In genomic region chr8:111769764-111770428, GRCm38 (mm10) we compare ENCODE assay signal across 8 mouse cellular contexts. TPM values are rescaled to one million over a fixed set of nuclear protein-coding genes. Genes with fewer than 3 reads are reported as not detected.
A peak's percentile ranks its signal among the peaks of the same experiment; 100 is the strongest.
DNase-seq lines count a peak whose midpoint lies in the region; ATAC-seq and TF ChIP-seq lines count a peak whose summit lies in the region.

No protein-coding gene starts in this region.

- no peak for TF ChIP-seq POLR2A in embryonic fibroblast, embryonic 13.5 days (IDR thresholded peaks at IDR 0.05; ENCODE audit: low read depth, low read length)

- no peak overlapping the region for H3K4me3 ChIP-seq in intestine, embryonic 15.5 days (replicated peaks)
- H3K4me3 ChIP-seq in intestine, postnatal 0 days (ENCODE audit: low read depth, low read length) = no peak overlapping the region
- H3K4me3 ChIP-seq in embryonic fibroblast, embryonic 13.5 days (ENCODE audit: insufficient read depth, low read length) = no peak overlapping the region
- no peak overlapping the region for H3K4me3 ChIP-seq in heart, embryonic 15.5 days
- H3K4me3 ChIP-seq in liver, embryonic 12.5 days = no peak overlapping the region

- WGBS in intestine, embryonic 15.5 days = 64% methylated on average over 12 of the region's 12 CpGs
- 70% methylated on average over 12 of the region's 12 CpGs for WGBS in intestine, postnatal 0 days
- WGBS in heart, embryonic 15.5 days = 46% methylated on average over 12 of the region's 12 CpGs
- 77% methylated on average over 12 of the region's 12 CpGs for WGBS in liver, embryonic 12.5 days (ENCODE audit: insufficient replicate concordance)

- H3K4me2 ChIP-seq in intestine, embryonic 15.5 days (replicated peaks) = no peak overlapping the region
- H3K4me2 ChIP-seq in intestine, postnatal 0 days (replicated peaks; ENCODE audit: low read depth) = no peak overlapping the region
- H3K4me2 ChIP-seq in heart, embryonic 15.5 days = no peak overlapping the region
- no peak overlapping the region for H3K4me2 ChIP-seq in liver, embryonic 12.5 days

- H3K27me3 ChIP-seq in intestine, embryonic 15.5 days (replicated peaks) = no peaks in the 10 kb centered on the region
- H3K27me3 ChIP-seq in intestine, postnatal 0 days (replicated peaks; ENCODE audit: control insufficient read depth, insufficient read depth, low read length) = no peaks in the 10 kb centered on the region
- no peaks in the 10 kb centered on the region for H3K27me3 ChIP-seq in heart, embryonic 15.5 days
- no peaks in the 10 kb centered on the region for H3K27me3 ChIP-seq in liver, embryonic 12.5 days (replicated peaks)

- 0 out of 2 replicates have a peak, but pooled peaks cover 4% of the 10 kb centered on the region for H3K4me1 ChIP-seq in intestine, embryonic 15.5 days (replicated peaks)
- no peaks in the 10 kb centered on the region for H3K4me1 ChIP-seq in intestine, postnatal 0 days (replicated peaks; ENCODE audit: control insufficient read depth, insufficient read depth, low read length)
- H3K4me1 ChIP-seq in embryonic fibroblast, embryonic 13.5 days (ENCODE audit: control insufficient read depth, insufficient read depth, low read length) = peaks cover 3% of the 10 kb centered on the region; the same call in 1 of the 2 replicates
- H3K4me1 ChIP-seq in heart, embryonic 15.5 days (replicated peaks) = peaks cover 42% of the 10 kb centered on the region
- peaks cover 27% of the 10 kb centered on the region for H3K4me1 ChIP-seq in liver, embryonic 12.5 days

- no peaks in the 10 kb centered on the region for H3K9me3 ChIP-seq in intestine, embryonic 15.5 days
- no peaks in the 10 kb centered on the region for H3K9me3 ChIP-seq in intestine, postnatal 0 days (ENCODE audit: control insufficient read depth)
- no peaks in the 10 kb centered on the region for H3K9me3 ChIP-seq in heart, embryonic 15.5 days (replicated peaks)
- H3K9me3 ChIP-seq in liver, embryonic 12.5 days (replicated peaks) = no peaks in the 10 kb centered on the region

- peaks cover 9% of the 10 kb centered on the region for H3K36me3 ChIP-seq in intestine, embryonic 15.5 days
- H3K36me3 ChIP-seq in intestine, postnatal 0 days (ENCODE audit: control insufficient read depth, insufficient read depth) = peaks cover 33% of the 10 kb centered on the region
- H3K36me3 ChIP-seq in heart, embryonic 15.5 days = peaks cover 24% of the 10 kb centered on the region
- H3K36me3 ChIP-seq in liver, embryonic 12.5 days = peaks cover 89% of the 10 kb centered on the region

- peak overlapping the region; percentile 15; the same call in 1 of the 2 replicates for H3K27ac ChIP-seq in intestine, embryonic 15.5 days
- no peak overlapping the region for H3K27ac ChIP-seq in intestine, postnatal 0 days (ENCODE audit: low read depth, low read length)
- peak overlapping the region; percentile 47 for H3K27ac ChIP-seq in embryonic fibroblast, embryonic 13.5 days (ENCODE audit: insufficient read depth, low read length)
- peak overlapping the region; percentile 65 for H3K27ac ChIP-seq in heart, embryonic 15.5 days
- H3K27ac ChIP-seq in liver, embryonic 12.5 days = no peak overlapping the region

- peak; percentile 45; the same call in 1 of the 2 replicates for ATAC-seq in intestine, embryonic 15.5 days
- no peak for ATAC-seq in intestine, postnatal 0 days
- ATAC-seq in heart, embryonic 15.5 days (replicated peaks; ENCODE audit: insufficient number of reproducible peaks, insufficient read depth, low FRiP score, low read depth) = no peak
- no peak for ATAC-seq in megakaryocyte-erythroid progenitor cell, adult 5-6 weeks (replicated peaks; ENCODE audit: low FRiP score, low TSS enrichment, poor library complexity, severe bottlenecking)
- ATAC-seq in liver, embryonic 12.5 days = no peak

- no peak overlapping the region for H3K9ac ChIP-seq in intestine, embryonic 15.5 days
- no peak overlapping the region for H3K9ac ChIP-seq in intestine, postnatal 0 days (ENCODE audit: low read depth, low read length)
- no peak overlapping the region for H3K9ac ChIP-seq in heart, embryonic 15.5 days
- no peak overlapping the region for H3K9ac ChIP-seq in liver, embryonic 12.5 days

- DNase-seq in kidney, postnatal 36 days = peak; percentile 39 to 46
- peak; percentile 39 for DNase-seq in lung, postnatal 36 days

- no peak for TF ChIP-seq CTCF in intestine, postnatal 0 days (IDR thresholded peaks at IDR 0.05; ENCODE audit: low read depth)
- TF ChIP-seq CTCF in embryonic fibroblast, embryonic 13.5 days (IDR thresholded peaks at IDR 0.05; ENCODE audit: borderline replicate concordance, insufficient read depth, low read length) = no peak

RNA-seq across cellular contexts. Expression of gene Bcar1, which starts 26.3 kb away (rescaled TPM):
- polyA plus RNA-seq in intestine, embryonic 15.5 days (2015; fragmentation: Nextera tagmentation; extraction: Ambion mirVana) = 40.8 and 44.2 TPM in 2 replicates
- polyA plus RNA-seq in intestine, postnatal 0 days (2015; fragmentation: Nextera tagmentation; extraction: Ambion mirVana) = 38.8 and 41.1 TPM in 2 replicates
- polyA plus RNA-seq in embryonic fibroblast, embryonic 13.5 days (2011; ENCODE audit: insufficient read length, low read depth, missing spikeins) = 37.0 and 45.8 TPM in 2 replicates
- 40.1 and 45.3 TPM in 2 replicates for polyA plus RNA-seq in heart, embryonic 15.5 days (2015; fragmentation: Nextera tagmentation; extraction: Ambion mirVana)
- total RNA-seq in megakaryocyte-erythroid progenitor cell, adult 5-6 weeks (2014; fragmentation: Nextera tagmentation) = 0.17 TPM in 1 of 2 replicates, not detected in the other
- total RNA-seq in megakaryocyte-erythroid progenitor cell, adult 5-6 weeks (2017) = not detected in 2 replicates
- polyA plus RNA-seq in liver, embryonic 12.5 days (2016; fragmentation: Nextera tagmentation; extraction: Ambion mirVana) = 9.5 and 10.3 TPM in 2 replicates

Comparison
In these comparisons a context has a peak if more than half of its experiments do, and no peak if none do; other contexts are left out.
1. H3K27ac ChIP-seq: peak in intestine, embryonic 15.5 days (single experiment), embryonic fibroblast, embryonic 13.5 days (single experiment) and heart, embryonic 15.5 days (single experiment); none in intestine, postnatal 0 days (single experiment) and liver, embryonic 12.5 days (single experiment).